Mouse (Mus musculus) liver, embryonic 16.5 days (tissue): Measurements from ENCODE around the gene Xdh. TPM values are rescaled to one million over a fixed set of nuclear protein-coding genes. Genes with fewer than 3 reads are reported as not detected.
A peak's percentile ranks its signal among the peaks of the same experiment; 100 is the strongest.

Source experiments
- ATAC-seq: fragments of 200-750 bp; cut with Nextera tagmentation; 2 replicates; pipeline ENCODE4 v1.8.0; 2017; ENCODE audit warnings: low read depth, mild to moderate bottlenecking, moderate number of reproducible peaks, moderate library complexity
- H3K27ac ChIP-seq: fragments of 300-500 bp; sonication (generic); 2 replicates; pipeline ENCODE4 v1.5.1; 2014; ENCODE audit warnings: mild to moderate bottlenecking, low read length
- H3K27me3 ChIP-seq: fragments of 300-500 bp; sonication (generic); 2 replicates; pipeline ENCODE4 v1.6.1; 2014; ENCODE audit warnings: low read depth, low read length, mixed read lengths; ENCODE audit not compliant: control insufficient read depth, insufficient read depth
- H3K36me3 ChIP-seq: fragments of 300-500 bp; sonication (generic); 2 replicates; pipeline ENCODE4 v1.6.1; 2014; ENCODE audit warnings: mild to moderate bottlenecking; ENCODE audit not compliant: control insufficient read depth, insufficient read depth
- H3K4me1 ChIP-seq: fragments of 300-500 bp; sonication (generic); 2 replicates; pipeline ENCODE4 v1.6.1; 2014; ENCODE audit warnings: low read depth, low read length, mixed read lengths; ENCODE audit not compliant: control insufficient read depth
- H3K4me2 ChIP-seq: fragments of 300-500 bp; sonication (generic); 2 replicates; pipeline ENCODE4 v1.6.1; 2014; ENCODE audit warnings: low read depth, low read length, mixed read lengths
- H3K4me3 ChIP-seq: fragments of 300-500 bp; sonication (generic); 2 replicates; pipeline ENCODE4 v1.5.1; 2014; ENCODE audit warnings: low read depth, mild to moderate bottlenecking, low read length
- H3K9ac ChIP-seq: fragments of 300-500 bp; sonication (generic); 2 replicates; pipeline ENCODE4 v1.6.1; 2014; ENCODE audit warnings: low read depth, low read length
- H3K9me3 ChIP-seq: fragments of 300-500 bp; sonication (generic); replicated peaks from 2 replicates; pipeline ENCODE4 v1.6.1; 2016; ENCODE audit warnings: low read length; ENCODE audit not compliant: control insufficient read depth
- WGBS: fragments of 180-500 bp; shearing (Covaris S2); extraction: QIAGEN DNeasy Blood & Tissue Kit; methylation state at CpG from one replicate; pipeline ENCODE4 v1.1.7; 2014; ENCODE audit not compliant: insufficient replicate concordance; 5-methylcytosine and 5-hydroxymethylcytosine counted together
- polyA plus RNA-seq: library from polyadenylated mRNA; unstranded; fragments of >200 nt; fragmentation: Nextera tagmentation; extraction: Ambion mirVana; gene quantifications from 2 replicates; pipeline ENCODE4 v1.2.1, GENCODE M21; 2015

Gene Xdh
- polyA plus RNA-seq = 4.2 and 5.6 TPM in 2 replicates

DNA sequence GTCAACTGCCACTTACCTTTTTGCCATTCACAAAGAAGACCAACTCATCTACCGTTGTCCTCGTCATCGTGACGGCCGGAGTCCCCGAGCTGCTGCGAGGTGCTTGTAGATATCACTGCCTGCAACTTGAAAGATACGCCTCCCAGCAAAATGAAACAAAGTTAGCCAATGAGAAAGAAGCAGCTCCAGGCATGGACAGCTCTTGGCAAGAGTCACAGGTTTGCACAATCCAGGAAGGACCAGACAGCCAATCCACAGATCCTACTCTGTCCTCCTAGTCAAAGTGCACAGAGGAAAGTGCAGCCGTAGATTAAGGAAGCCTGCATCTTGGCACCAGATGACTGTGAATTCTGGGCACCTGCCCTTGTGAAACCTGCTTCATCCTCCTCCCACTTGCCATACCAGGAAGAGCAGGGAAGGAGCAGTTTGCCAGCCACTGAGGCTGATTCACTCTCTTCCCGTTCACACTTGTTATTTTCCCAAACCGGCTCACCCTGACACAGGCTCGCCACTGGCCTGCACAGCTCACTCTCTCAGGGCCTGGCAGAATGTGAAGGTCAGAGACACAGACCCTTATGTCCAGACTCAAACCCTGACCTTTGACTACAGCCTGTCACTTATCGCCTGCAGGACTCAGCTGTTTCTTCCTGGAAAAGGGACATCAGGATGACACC is at the start of gene Xdh:
Gene Xdh, minus strand, starts transcription at position 135 of the 674 bp plus-strand sequence.
- Histone ChIP-seq H3K4me1 (no peaks in the 10 kb centered on the region), H3K4me3 (peak within 1 kb of the TSS; percentile 19; the same call in 1 of the 2 replicates), H3K27ac (peak within 1 kb of the TSS; percentile 35; the same call in 1 of the 2 replicates), H3K27me3 (no peaks in the 10 kb centered on the region), H3K4me2 (no peak within 1 kb of the TSS), H3K9ac (no peak within 1 kb of the TSS), H3K9me3 (no peaks in the 10 kb centered on the region), H3K36me3 (no peaks in the 10 kb centered on the region)
- WGBS = 55% methylated on average over 13 of the region's 13 CpGs
- peak; percentile 79 for ATAC-seq

DNA sequence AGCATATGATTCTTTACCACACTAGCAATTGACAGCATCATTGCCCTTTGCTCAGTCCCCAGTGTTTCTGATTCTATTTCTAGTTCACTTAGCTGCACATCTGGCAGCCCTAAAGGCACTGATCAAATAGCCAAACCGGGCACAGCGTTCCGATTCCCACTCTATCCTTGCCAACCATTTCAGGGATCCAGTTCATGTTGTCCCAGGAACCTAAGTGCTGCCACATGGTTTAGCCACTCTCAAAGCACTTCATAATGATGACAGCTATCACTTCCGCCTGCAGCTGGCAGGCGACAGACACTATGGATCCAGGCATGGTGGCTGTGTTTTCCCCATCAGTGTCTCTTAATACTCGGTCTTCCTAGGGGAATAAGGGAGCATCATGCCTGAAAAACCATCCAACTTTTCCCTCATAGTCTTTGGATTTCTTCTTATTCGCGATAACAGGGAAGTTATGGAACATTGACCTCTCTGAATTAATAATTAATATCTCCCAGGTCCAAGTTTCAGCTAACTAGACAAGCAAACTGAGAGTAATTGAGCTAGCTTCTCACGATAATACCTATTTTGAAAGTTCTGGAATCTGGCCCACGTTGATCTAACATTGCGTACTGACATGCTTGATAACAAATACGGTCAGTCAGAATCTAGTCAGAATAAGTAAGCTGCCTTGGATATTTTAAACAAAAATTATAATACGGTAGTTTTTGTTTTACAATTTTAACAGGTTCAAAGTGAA is 46.1 kb upstream of the Xdh start:
- WGBS = 68% methylated on average over 13 of the region's 13 CpGs
- Histone ChIP-seq H3K4me3 (no peak overlapping the region), H3K27ac (no peak overlapping the region), H3K9me3 (no peaks in the 10 kb centered on the region), H3K27me3 (no peaks in the 10 kb centered on the region), H3K4me2 (no peak overlapping the region), H3K4me1 (no peaks in the 10 kb centered on the region), H3K9ac (no peak overlapping the region), H3K36me3 (no peaks in the 10 kb centered on the region)
- ATAC-seq = no peak

DNA sequence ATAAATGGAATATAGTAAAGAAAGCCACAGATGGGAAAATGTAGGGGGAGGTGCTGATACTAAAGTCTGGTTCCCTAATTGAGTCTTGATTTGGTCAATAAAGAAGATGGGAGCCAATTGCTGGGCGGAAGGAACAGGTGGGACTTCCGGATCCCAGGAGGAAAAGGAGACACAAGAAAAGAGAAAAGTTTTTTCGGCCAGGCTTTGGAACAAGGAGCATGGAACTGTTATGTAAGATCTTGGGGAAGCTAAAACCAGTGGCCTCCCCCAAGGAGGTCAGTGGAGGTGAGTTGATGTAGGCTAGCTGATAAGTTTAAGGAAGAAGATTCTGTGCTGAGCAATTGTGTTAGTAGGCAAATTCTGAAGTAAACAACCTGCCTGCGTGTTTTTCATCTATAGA is 41.3 kb upstream of the Xdh start:
- Histone ChIP-seq H3K4me2 (no peak overlapping the region), H3K27me3 (no peaks in the 10 kb centered on the region), H3K27ac (no peak overlapping the region), H3K36me3 (no peaks in the 10 kb centered on the region), H3K9ac (no peak overlapping the region), H3K4me3 (no peak overlapping the region), H3K4me1 (no peaks in the 10 kb centered on the region), H3K9me3 (no peaks in the 10 kb centered on the region)
- ATAC-seq = no peak
- 66% methylated on average over 4 of the region's 4 CpGs for WGBS

DNA sequence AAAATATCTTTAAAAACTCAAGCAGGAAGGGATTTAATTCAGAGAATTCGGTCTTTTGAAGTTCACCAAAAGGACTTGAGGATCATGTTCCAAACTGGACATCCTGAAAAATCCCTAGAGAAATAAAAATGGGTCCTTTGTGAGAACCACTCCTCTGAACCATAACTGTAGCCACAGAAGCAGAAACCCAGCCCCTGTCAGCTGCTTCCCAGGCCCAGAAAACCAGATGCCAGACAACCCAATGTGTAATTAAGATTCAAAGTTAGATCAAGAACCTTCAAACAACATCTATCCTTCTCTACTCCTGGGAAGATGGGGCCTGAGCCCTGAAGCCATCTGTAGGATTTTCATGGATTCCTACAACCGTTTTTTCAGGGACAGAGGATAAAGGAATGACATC is 36.6 kb upstream of the Xdh start:
- Histone ChIP-seq H3K27me3 (no peaks in the 10 kb centered on the region), H3K4me2 (no peak overlapping the region), H3K36me3 (no peaks in the 10 kb centered on the region), H3K4me1 (no peaks in the 10 kb centered on the region), H3K9ac (no peak overlapping the region), H3K27ac (no peak overlapping the region), H3K4me3 (no peak overlapping the region), H3K9me3 (no peaks in the 10 kb centered on the region)
- 45% methylated on average over 2 of the region's 2 CpGs for WGBS
- no peak for ATAC-seq

DNA sequence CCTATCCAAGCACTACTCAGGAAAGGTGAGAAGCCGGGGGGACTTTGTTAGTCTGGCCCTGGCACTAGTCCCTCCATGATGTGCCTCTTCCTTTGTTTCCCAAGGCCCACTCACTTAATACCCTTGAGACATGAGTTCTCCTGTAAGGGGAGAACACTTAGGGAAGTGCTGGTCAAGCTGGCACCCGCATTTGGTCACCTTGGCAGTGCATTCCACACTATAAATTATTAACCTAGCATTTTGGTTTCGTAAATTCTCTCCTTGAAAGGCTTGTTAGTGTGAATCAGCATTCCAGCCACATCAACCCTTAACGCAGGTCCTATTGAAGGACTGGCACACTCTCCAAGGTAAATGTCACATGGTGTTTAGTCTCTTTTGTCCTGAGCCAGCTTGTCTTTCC is 35.9 kb upstream of the Xdh start:
- Histone ChIP-seq H3K27ac (no peak overlapping the region), H3K36me3 (no peaks in the 10 kb centered on the region), H3K4me3 (no peak overlapping the region), H3K9me3 (no peaks in the 10 kb centered on the region), H3K27me3 (no peaks in the 10 kb centered on the region), H3K4me2 (no peak overlapping the region), H3K9ac (no peak overlapping the region), H3K4me1 (no peaks in the 10 kb centered on the region)
- no peak for ATAC-seq
- 49% methylated on average over 4 of the region's 4 CpGs for WGBS

DNA sequence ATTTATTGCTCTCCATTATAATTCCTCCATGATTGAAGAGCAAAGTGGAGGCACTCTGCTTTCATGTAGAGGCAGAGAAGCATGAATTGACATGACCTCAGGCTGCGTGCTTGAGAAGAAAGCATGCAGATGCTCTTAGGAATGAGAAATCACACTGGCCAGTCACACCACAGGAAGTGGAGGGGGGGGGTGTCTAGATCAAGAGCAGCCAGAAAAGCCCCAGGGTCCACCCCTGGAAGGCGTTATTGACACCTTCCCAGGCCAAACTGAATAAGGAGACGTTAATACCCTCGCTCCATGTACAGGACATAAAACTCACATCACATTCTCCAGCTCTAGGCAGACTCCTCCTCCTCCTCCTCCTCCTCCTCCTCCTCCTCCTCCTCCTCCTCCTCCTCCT is 34.5 kb upstream of the Xdh start:
- Histone ChIP-seq H3K4me3 (no peak overlapping the region), H3K27ac (no peak overlapping the region), H3K9me3 (no peaks in the 10 kb centered on the region), H3K4me1 (no peaks in the 10 kb centered on the region), H3K27me3 (no peaks in the 10 kb centered on the region), H3K4me2 (no peak overlapping the region), H3K36me3 (no peaks in the 10 kb centered on the region), H3K9ac (no peak overlapping the region)
- no peak for ATAC-seq
- WGBS = 15% methylated on average over 4 of the region's 4 CpGs

DNA sequence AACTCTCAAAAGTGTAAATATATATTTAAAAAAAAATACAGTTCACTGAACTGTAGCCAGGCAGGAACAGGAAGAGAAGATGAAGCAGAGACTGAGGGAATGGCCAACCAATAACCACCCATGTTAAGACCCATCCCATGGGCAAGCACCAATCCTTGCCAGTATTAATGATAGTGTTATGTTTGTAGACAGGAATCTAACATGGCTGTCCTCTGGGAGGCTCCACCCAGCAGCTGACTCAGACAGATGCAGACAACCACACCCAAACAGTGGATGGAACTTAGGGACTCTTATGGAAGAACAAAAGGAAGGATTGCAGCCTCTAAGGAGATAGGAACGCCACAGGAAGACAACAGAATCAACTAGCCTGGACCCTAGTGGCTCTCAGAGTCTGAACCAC is 32.9 kb upstream of the Xdh start:
- Histone ChIP-seq H3K27me3 (no peaks in the 10 kb centered on the region), H3K27ac (no peak overlapping the region), H3K36me3 (no peaks in the 10 kb centered on the region), H3K9me3 (no peaks in the 10 kb centered on the region), H3K4me3 (no peak overlapping the region), H3K4me2 (no peak overlapping the region), H3K4me1 (no peaks in the 10 kb centered on the region), H3K9ac (no peak overlapping the region)
- 42% methylated on average over 1 of the region's 1 CpGs for WGBS
- ATAC-seq = no peak

DNA sequence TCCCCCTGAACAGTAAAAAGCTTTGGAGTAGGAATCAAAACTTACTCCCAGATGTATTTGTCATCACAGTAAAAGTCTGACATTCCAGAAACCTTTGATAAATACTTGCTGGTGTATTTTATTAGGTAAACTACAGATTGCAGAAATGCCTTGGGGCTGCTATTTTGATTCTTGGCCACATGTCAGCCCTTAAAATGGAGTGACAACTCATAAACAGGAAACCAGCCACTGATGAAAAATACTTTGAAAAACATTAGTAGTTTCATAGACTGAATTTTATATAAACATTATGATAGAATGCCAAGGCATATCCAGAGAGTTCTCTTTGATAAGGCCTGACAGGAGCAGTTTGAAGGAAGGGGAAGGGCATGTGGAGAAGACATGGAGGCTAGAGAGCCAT is 26.1 kb upstream of the Xdh start:
- ATAC-seq = no peak
- Histone ChIP-seq H3K36me3 (no peaks in the 10 kb centered on the region), H3K4me1 (no peaks in the 10 kb centered on the region), H3K9me3 (no peaks in the 10 kb centered on the region), H3K27ac (no peak overlapping the region), H3K27me3 (no peaks in the 10 kb centered on the region), H3K9ac (no peak overlapping the region), H3K4me3 (no peak overlapping the region), H3K4me2 (no peak overlapping the region)

DNA sequence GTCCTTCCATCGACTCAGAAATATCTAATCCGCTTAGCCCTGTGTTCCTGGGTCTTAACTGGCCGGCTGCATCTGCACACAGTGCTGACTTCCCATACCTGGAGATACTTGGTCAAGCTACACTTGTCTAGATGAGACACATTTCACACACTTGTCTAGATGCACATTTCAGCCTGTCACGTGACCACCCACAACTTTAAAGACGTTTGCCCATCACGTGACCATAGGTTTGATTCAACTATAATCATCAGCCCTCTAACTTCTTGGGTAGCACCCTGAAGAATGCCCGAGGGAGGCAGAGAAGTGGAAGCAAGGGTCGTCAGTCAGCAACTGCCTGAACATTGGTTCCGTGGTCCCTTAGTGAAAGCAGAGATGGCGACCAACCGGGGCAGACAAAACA is 22.7 kb upstream of the Xdh start:
- Histone ChIP-seq H3K36me3 (no peaks in the 10 kb centered on the region), H3K9me3 (no peaks in the 10 kb centered on the region), H3K27me3 (no peaks in the 10 kb centered on the region), H3K4me1 (no peaks in the 10 kb centered on the region), H3K4me2 (no peak overlapping the region), H3K9ac (no peak overlapping the region), H3K4me3 (no peak overlapping the region), H3K27ac (no peak overlapping the region)
- no peak for ATAC-seq
- 70% methylated on average over 11 of the region's 11 CpGs for WGBS
